In the genomic region with DNA sequence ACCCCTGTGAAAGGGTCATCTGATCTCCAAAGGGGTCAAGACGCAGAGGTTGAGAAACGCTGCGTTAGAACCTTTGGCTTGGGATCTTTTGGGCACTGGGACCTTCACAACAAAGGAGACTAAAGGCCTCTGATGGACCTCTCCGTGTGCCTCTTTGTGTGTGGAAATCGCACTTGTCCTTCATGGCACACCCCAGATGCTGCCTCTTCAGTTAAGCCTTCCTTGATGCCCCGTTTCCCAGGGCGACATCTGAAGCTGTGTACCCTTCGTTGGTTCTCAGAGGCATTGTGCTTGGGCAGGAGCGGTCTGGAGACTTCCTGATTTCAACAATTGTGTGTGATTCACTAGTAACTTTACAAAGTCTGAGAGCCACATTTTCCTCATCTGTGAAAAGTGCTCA, we compare ENCODE assay signal across 24 mouse cellular contexts. TPM values are rescaled to one million over a fixed set of nuclear protein-coding genes. Genes with fewer than 3 reads are reported as not detected.
DNase-seq lines count a peak whose midpoint lies in the region; ATAC-seq and TF ChIP-seq lines count a peak whose summit lies in the region.
"Had no signal": no experiment of that assay in that cellular context is flagged by ENCODE, and none has a peak within 500 bp of the region (broad histone marks: within the 10 kb centered on the region; RNA-seq: fewer than 3 reads in every experiment).

No protein-coding gene starts in this region.

- no peak for TF ChIP-seq EP300 in stomach, postnatal 0 days (optimal IDR thresholded peaks at IDR 0.05)

- H3K4me3 ChIP-seq in intestine, postnatal 0 days (ENCODE audit: low read depth, low read length): no peak overlapping the region
- no peak overlapping the region for H3K4me3 ChIP-seq in stomach, embryonic 15.5 days (replicated peaks)
- no peak overlapping the region for H3K4me3 ChIP-seq in stomach, postnatal 0 days (ENCODE audit: low read depth, low read length)
- H3K4me3 ChIP-seq: embryonic facial prominence, embryonic 10.5 days; embryonic facial prominence, embryonic 12.5 days; forebrain, embryonic 13.5 days; forebrain, embryonic 15.5 days had no signal

- H3K9me3 ChIP-seq in intestine, postnatal 0 days (ENCODE audit: control insufficient read depth): no peaks in the 10 kb centered on the region
- H3K9me3 ChIP-seq in stomach, embryonic 15.5 days: no peaks in the 10 kb centered on the region
- H3K9me3 ChIP-seq in stomach, postnatal 0 days (ENCODE audit: control insufficient read depth, low read length): no peaks in the 10 kb centered on the region
- H3K9me3 ChIP-seq: embryonic facial prominence, embryonic 10.5 days; embryonic facial prominence, embryonic 12.5 days; forebrain, embryonic 13.5 days; forebrain, embryonic 15.5 days had no signal

- ATAC-seq in intestine, postnatal 0 days: no peak
- ATAC-seq in stomach, embryonic 15.5 days (ENCODE audit: insufficient read depth, low FRiP score, low read depth): no peak
- ATAC-seq in stomach, postnatal 0 days (ENCODE audit: low FRiP score, low TSS enrichment): no peak
- ATAC-seq: CD4-positive, CD25-positive, alpha-beta regulatory T cell, adult 4 months; forebrain, embryonic 13.5 days; forebrain, embryonic 15.5 days; forebrain, postnatal 0 days had no signal

- H3K9ac ChIP-seq in intestine, postnatal 0 days (ENCODE audit: low read depth, low read length): no peak overlapping the region
- no peak overlapping the region for H3K9ac ChIP-seq in stomach, embryonic 15.5 days
- H3K9ac ChIP-seq in stomach, postnatal 0 days (ENCODE audit: low read length): no peak overlapping the region
- H3K9ac ChIP-seq: embryonic facial prominence, embryonic 12.5 days; forebrain, embryonic 13.5 days; forebrain, embryonic 15.5 days; forebrain, postnatal 0 days had no signal

- no peak overlapping the region for H3K4me2 ChIP-seq in intestine, postnatal 0 days (replicated peaks; ENCODE audit: low read depth)
- no peak overlapping the region for H3K4me2 ChIP-seq in stomach, embryonic 15.5 days
- H3K4me2 ChIP-seq in stomach, postnatal 0 days (replicated peaks; ENCODE audit: low read depth): no peak overlapping the region
- H3K4me2 ChIP-seq: embryonic facial prominence, embryonic 12.5 days; forebrain, embryonic 13.5 days; forebrain, embryonic 15.5 days had no signal

- intact Hi-C loops in heart, postnatal 25 days (cut with DNase I): no loop called here

- DNase-seq in heart, adult 11 months: peak; percentile 76
- no peak for DNase-seq in heart, postnatal 25 days (ENCODE audit: low spot score)
- DNase-seq in stomach, postnatal 0 days (ENCODE audit: low spot score): no peak
- DNase-seq in adrenal gland, postnatal 10 days: no peak
- DNase-seq in right cerebral cortex, adult 18-20 months: no peak
- no peak for DNase-seq in right cerebral cortex, postnatal 14 days
- DNase-seq: B cell, adult 2 months; cerebellum, adult 11 months; cerebellum, adult 18-20 months; cerebellum, adult 8-10 months; cerebellum, adult 9-11 months; cerebellum, postnatal 14 days; forebrain, postnatal 0 days had no signal

- H3K4me1 ChIP-seq in intestine, postnatal 0 days (replicated peaks; ENCODE audit: control insufficient read depth, insufficient read depth, low read length): peaks cover 13% of the 10 kb centered on the region; the same call in 1 of the 2 replicates
- peaks cover 10% of the 10 kb centered on the region; the same call in 1 of the 2 replicates for H3K4me1 ChIP-seq in stomach, embryonic 15.5 days
- no peaks in the 10 kb centered on the region for H3K4me1 ChIP-seq in stomach, postnatal 0 days (replicated peaks; ENCODE audit: control insufficient read depth, insufficient read depth)
- H3K4me1 ChIP-seq: embryonic facial prominence, embryonic 12.5 days; forebrain, embryonic 13.5 days; forebrain, embryonic 15.5 days had no signal

- H3K36me3 ChIP-seq in intestine, postnatal 0 days (ENCODE audit: control insufficient read depth, insufficient read depth): no peaks in the 10 kb centered on the region
- no peaks in the 10 kb centered on the region for H3K36me3 ChIP-seq in stomach, embryonic 15.5 days
- no peaks in the 10 kb centered on the region for H3K36me3 ChIP-seq in stomach, postnatal 0 days (ENCODE audit: control insufficient read depth, insufficient read depth, low read length)
- H3K36me3 ChIP-seq: embryonic facial prominence, embryonic 10.5 days; embryonic facial prominence, embryonic 12.5 days; forebrain, embryonic 15.5 days; G1E had no signal

- H3K27me3 ChIP-seq in intestine, postnatal 0 days (replicated peaks; ENCODE audit: control insufficient read depth, insufficient read depth, low read length): no peaks in the 10 kb centered on the region
- H3K27me3 ChIP-seq in stomach, embryonic 15.5 days (replicated peaks): no peaks in the 10 kb centered on the region
- no peaks in the 10 kb centered on the region for H3K27me3 ChIP-seq in stomach, postnatal 0 days (ENCODE audit: control insufficient read depth, insufficient read depth, low read length)
- H3K27me3 ChIP-seq: CH12.LX; embryonic facial prominence, embryonic 12.5 days; forebrain, embryonic 13.5 days; forebrain, embryonic 15.5 days had no signal

- H3K27ac ChIP-seq in intestine, postnatal 0 days (ENCODE audit: low read depth, low read length): peak overlapping the region; percentile 88; the same call in 1 of the 2 replicates
- peak overlapping the region; percentile 84; the same call in 1 of the 2 replicates for H3K27ac ChIP-seq in stomach, embryonic 15.5 days
- H3K27ac ChIP-seq in stomach, postnatal 0 days (replicated peaks): peak overlapping the region; percentile 87
- H3K27ac ChIP-seq: embryonic facial prominence, embryonic 10.5 days; embryonic facial prominence, embryonic 12.5 days; forebrain, embryonic 13.5 days; forebrain, embryonic 15.5 days had no signal

- 68% methylated on average over 9 of the region's 9 CpGs for WGBS in intestine, postnatal 0 days
- whole genome bisulfite sequencing in stomach, embryonic 15.5 days: 49% methylated on average over 9 of the region's 9 CpGs
- WGBS in stomach, postnatal 0 days: 48% methylated on average over 9 of the region's 9 CpGs

- no peak for TF ChIP-seq CTCF in intestine, postnatal 0 days (IDR thresholded peaks at IDR 0.05; ENCODE audit: low read depth)
- no peak for TF ChIP-seq CTCF in stomach, postnatal 0 days (IDR thresholded peaks at IDR 0.05; ENCODE audit: low read depth)

RNA-seq across cellular contexts. Expression of gene AA467197, which starts 20.0 kb away (rescaled TPM):
- not detected for total RNA-seq in heart, postnatal 25 days (2021)
- polyA plus RNA-seq in intestine, postnatal 0 days (2015; fragmentation: Nextera tagmentation; extraction: Ambion mirVana): 31.7 and 38.4 TPM in 2 replicates
- polyA plus RNA-seq in stomach, embryonic 15.5 days (2015; fragmentation: Nextera tagmentation; extraction: Ambion mirVana): 12.2 and 15.2 TPM in 2 replicates
- 193 and 201 TPM in 2 replicates for polyA plus RNA-seq in stomach, postnatal 0 days (2015; fragmentation: Nextera tagmentation; extraction: Ambion mirVana)
- 1 to 10 TPM in 1 of 2 experiments, under 1 TPM in 1; 0.79 to 1.3 TPM for total RNA-seq in adrenal gland, postnatal 10 days (2021)
- total RNA-seq: G1E had no signal
- polyA plus RNA-seq: adrenal gland, adult 2 months; brain, embryonic 14.5 days; CD4-positive, CD25-positive, alpha-beta regulatory T cell, adult 4 months; forebrain, embryonic 13.5 days; forebrain, embryonic 15.5 days; forebrain, postnatal 0 days; G1E had no signal

RNA-seq across cellular contexts. Expression of gene Gatm, which starts 45.7 kb away (rescaled TPM):
- 1 to 10 TPM; 4.4 to 4.8 TPM for total RNA-seq in heart, postnatal 25 days (2021)
- polyA plus RNA-seq in intestine, postnatal 0 days (2015; fragmentation: Nextera tagmentation; extraction: Ambion mirVana): 184 and 255 TPM in 2 replicates
- polyA plus RNA-seq in stomach, embryonic 15.5 days (2015; fragmentation: Nextera tagmentation; extraction: Ambion mirVana): 22.4 and 28.5 TPM in 2 replicates
- polyA plus RNA-seq in stomach, postnatal 0 days (2015; fragmentation: Nextera tagmentation; extraction: Ambion mirVana): 8.5 and 9.3 TPM in 2 replicates
- 10 to 100 TPM; 12.5 to 16.5 TPM for total RNA-seq in adrenal gland, postnatal 10 days (2021)
- total RNA-seq: G1E had no signal
- polyA plus RNA-seq: G1E had no signal

RNA-seq across cellular contexts. Expression of gene Slc30a4, which starts 45.7 kb away (rescaled TPM):
- 1 to 10 TPM; 8.2 to 8.9 TPM for total RNA-seq in heart, postnatal 25 days (2021)
- polyA plus RNA-seq in intestine, postnatal 0 days (2015; fragmentation: Nextera tagmentation; extraction: Ambion mirVana): 13.4 and 13.7 TPM in 2 replicates
- 9.3 and 9.6 TPM in 2 replicates for polyA plus RNA-seq in stomach, embryonic 15.5 days (2015; fragmentation: Nextera tagmentation; extraction: Ambion mirVana)
- polyA plus RNA-seq in stomach, postnatal 0 days (2015; fragmentation: Nextera tagmentation; extraction: Ambion mirVana): 9.5 TPM in 2 replicates
- 10 to 100 TPM; 22.9 to 23.9 TPM for total RNA-seq in adrenal gland, postnatal 10 days (2021)
- polyA plus RNA-seq: G1E had no signal
